Mouse (Mus musculus) limb, embryonic 15.5 days (tissue): ENCODE results near the gene Noct. TPM values are rescaled to one million over a fixed set of nuclear protein-coding genes. Genes with fewer than 3 reads are reported as not detected.

ENCODE experiments used
- ATAC-seq: fragments of 200-750 bp; cut with Nextera tagmentation; 2 replicates; pipeline ENCODE4 v1.8.0; 2017; ENCODE audit warnings: low read depth, moderate TSS enrichment; ENCODE audit not compliant: insufficient number of reproducible peaks, low FRiP score, low TSS enrichment
- H3K27ac ChIP-seq: fragments of 300-500 bp; sonication (generic); 2 replicates; pipeline ENCODE4 v1.5.1; 2015; ENCODE audit warnings: moderate library complexity, mild to moderate bottlenecking, inconsistent platforms
- H3K27me3 ChIP-seq: fragments of 300-500 bp; sonication (generic); 2 replicates; pipeline ENCODE4 v1.6.1; 2015; ENCODE audit warnings: inconsistent platforms
- H3K36me3 ChIP-seq: fragments of 300-500 bp; sonication (generic); 2 replicates; pipeline ENCODE4 v1.6.1; 2015; ENCODE audit warnings: inconsistent platforms
- H3K4me1 ChIP-seq: fragments of 300-500 bp; sonication (generic); 2 replicates; pipeline ENCODE4 v1.6.1; 2015; ENCODE audit warnings: inconsistent platforms
- H3K4me2 ChIP-seq: fragments of 300-500 bp; sonication (generic); 2 replicates; pipeline ENCODE4 v1.6.1; 2015; ENCODE audit warnings: mild to moderate bottlenecking, inconsistent platforms
- H3K4me3 ChIP-seq: fragments of 300-500 bp; sonication (generic); 2 replicates; pipeline ENCODE4 v1.5.1; 2015; ENCODE audit warnings: mild to moderate bottlenecking, inconsistent platforms
- H3K9ac ChIP-seq: fragments of 300-500 bp; sonication (generic); 2 replicates; pipeline ENCODE4 v1.6.1; 2015; ENCODE audit warnings: inconsistent platforms
- H3K9me3 ChIP-seq: fragments of 300-500 bp; sonication (generic); 2 replicates; pipeline ENCODE4 v1.6.1; 2016; ENCODE audit warnings: inconsistent platforms
- WGBS: fragments of 180-500 bp; shearing (Covaris S2); methylation state at CpG from one replicate; pipeline ENCODE4 v1.1.7; 2015; 5-methylcytosine and 5-hydroxymethylcytosine counted together
- microRNA-seq: library from miRNA; unstranded; fragments of <30 nt; microRNA quantifications from one replicate; pipeline ENCODE4, GENCODE M21; 2016
- polyA plus RNA-seq: library from polyadenylated mRNA; unstranded; fragments of >200 nt; fragmentation: Nextera tagmentation; extraction: Ambion mirVana; gene quantifications from 2 replicates; pipeline ENCODE4 v1.2.1, GENCODE M21; 2015

Gene Noct
- polyA plus RNA-seq, 1 experiment from 2014 or later, result 8.7 TPM

- WGBS, result 50% methylated on average over 11 of the region's 11 CpGs
- no peak overlapping the region for H3K9ac ChIP-seq
- ATAC-seq, result no peak
- H3K27me3 ChIP-seq, result no peaks in the 10 kb centered on the region
- H3K9me3 ChIP-seq, result no peaks in the 10 kb centered on the region
- no peaks in the 10 kb centered on the region for H3K4me1 ChIP-seq
- H3K4me2 ChIP-seq, result no peak overlapping the region
- no peak overlapping the region for H3K27ac ChIP-seq
- no peak overlapping the region for H3K4me3 ChIP-seq
- H3K36me3 ChIP-seq, result no peaks in the 10 kb centered on the region
Observed at GRCm38 (mm10) chr3:51288880-51289821, 64.9 kb downstream of the Noct start.

- Histone ChIP-seq H3K27ac (no peak overlapping the region), H3K4me1 (no peaks in the 10 kb centered on the region), H3K9ac (no peak overlapping the region), H3K36me3 (0 out of 2 replicates have a peak, but pooled peaks cover 8% of the 10 kb centered on the region), H3K4me2 (no peak overlapping the region), H3K27me3 (no peaks in the 10 kb centered on the region), H3K4me3 (no peak overlapping the region), H3K9me3 (no peaks in the 10 kb centered on the region)
- WGBS, result 45% methylated on average over 2 of the region's 2 CpGs
- no peak for ATAC-seq
Observed at GRCm38 (mm10) chr3:51294251-51294650, 70.0 kb downstream of the Noct start.

GRCm38 (mm10) chr3:51295225-51295624 is 71.0 kb downstream of the Noct start:
- Histone ChIP-seq H3K4me3 (no peak overlapping the region), H3K9ac (no peak overlapping the region), H3K4me2 (no peak overlapping the region), H3K36me3 (0 out of 2 replicates have a peak, but pooled peaks cover 8% of the 10 kb centered on the region), H3K4me1 (no peaks in the 10 kb centered on the region), H3K9me3 (no peaks in the 10 kb centered on the region), H3K27me3 (no peaks in the 10 kb centered on the region), H3K27ac (no peak overlapping the region)
- ATAC-seq, result no peak
- WGBS, result 75% methylated on average over 2 of the region's 2 CpGs

- H3K36me3 ChIP-seq, result 0 out of 2 replicates have a peak, but pooled peaks cover 8% of the 10 kb centered on the region
- ATAC-seq, result no peak
- H3K9me3 ChIP-seq, result no peaks in the 10 kb centered on the region
- no peak overlapping the region for H3K9ac ChIP-seq
- H3K4me1 ChIP-seq, result no peaks in the 10 kb centered on the region
- no peaks in the 10 kb centered on the region for H3K27me3 ChIP-seq
- H3K27ac ChIP-seq, result no peak overlapping the region
- H3K4me3 ChIP-seq, result no peak overlapping the region
- WGBS, result 70% methylated on average over 1 of the region's 1 CpGs
- no peak overlapping the region for H3K4me2 ChIP-seq
Observed at GRCm38 (mm10) chr3:51296790-51297189, 72.5 kb downstream of the Noct start.

Small RNA genes lying within 50 kb of the gene (microRNA-seq; reads per million reads assigned to microRNA genes)
- gene Gm24282, result not detected

Other genes starting within 250 kb of the Noct start
- 46.6 and 74.3 TPM in 2 replicates for gene Elf2, start 116.2 kb downstream of the Noct start, polyA plus RNA-seq
- 6.7 TPM in 2 replicates for gene Mgarp, start 172.3 kb downstream of the Noct start, polyA plus RNA-seq
- gene Ndufc1, start 184.5 kb downstream of the Noct start, polyA plus RNA-seq, result 577 and 625 TPM in 2 replicates
- 41.1 and 46.5 TPM in 2 replicates for gene Naa15, start 190.7 kb downstream of the Noct start, polyA plus RNA-seq